Mouse (Mus musculus): ENCODE measurements at regions not wholly inside any gene's neighbourhood (a gene's known extent, or its start where the extent isn't known, plus 50 kb on each side); places are given as distances from the start of the nearest gene placed in this dataset.

DNA sequence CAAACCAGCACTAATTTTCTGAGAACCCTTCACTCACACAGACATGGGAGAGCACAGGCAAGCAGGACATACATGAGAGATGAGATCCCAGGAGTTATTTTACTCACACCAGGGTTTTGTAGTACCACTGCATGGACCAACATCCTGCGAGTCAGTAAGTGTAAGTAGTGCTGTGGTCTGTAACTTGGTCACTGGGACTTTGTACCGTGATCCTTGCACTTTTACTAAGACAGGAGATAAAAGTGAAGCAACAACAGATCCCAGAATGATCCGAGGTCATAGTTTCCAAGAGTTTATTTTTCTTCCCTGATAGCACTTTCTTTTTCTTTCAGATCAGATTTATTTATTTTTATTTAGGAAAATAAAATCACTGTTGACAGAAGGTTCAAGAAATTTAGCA, 54.1 kb upstream of the Mtap start:
- Histone ChIP-seq H3K27me3 (ENCODE audit: control insufficient read depth, insufficient read depth, low read length) (no peaks in the 10 kb centered on the region), H3K9me3 (ENCODE audit: control insufficient read depth, low read length) (no peaks in the 10 kb centered on the region), H3K9ac (ENCODE audit: low read depth, low read length) (no peak overlapping the region), H3K4me2 (replicated peaks; ENCODE audit: low read depth, low read length) (no peak overlapping the region), H3K4me1 (replicated peaks; ENCODE audit: control insufficient read depth, insufficient read depth, low read length) (no peaks in the 10 kb centered on the region), H3K27ac (ENCODE audit: low read depth, low read length) (no peak overlapping the region), H3K4me3 (ENCODE audit: low read depth, low read length) (no peak overlapping the region), H3K36me3 (ENCODE audit: control insufficient read depth, insufficient read depth, low read length) (no peaks in the 10 kb centered on the region)
- no peak for ATAC-seq (ENCODE audit: low FRiP score)
- WGBS = 82% methylated on average over 3 of the region's 3 CpGs
- DNase-seq (ENCODE audit: low spot score) = no peak

DNA sequence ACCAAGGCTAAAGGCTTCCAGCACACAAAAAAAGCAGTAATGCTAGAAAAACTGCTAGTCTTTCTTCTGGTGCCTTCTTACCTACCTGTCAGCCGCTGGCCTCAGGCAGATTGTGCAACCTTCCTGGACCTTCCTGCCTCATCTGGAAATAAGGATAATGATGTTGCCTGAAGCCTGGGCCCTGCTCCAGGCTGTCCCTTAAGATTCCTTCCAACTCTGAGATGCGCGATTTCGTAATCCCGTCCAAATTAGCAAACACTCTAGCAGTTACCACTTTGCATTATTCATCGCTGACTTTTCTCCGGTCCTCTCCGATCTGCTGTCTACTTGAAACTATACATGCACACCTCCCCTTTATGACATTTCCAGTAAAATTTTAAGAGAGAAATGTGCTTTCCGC, 58.4 kb upstream of the Mtap start:
- Histone ChIP-seq H3K4me2 (replicated peaks; ENCODE audit: low read depth, low read length) (no peak overlapping the region), H3K9me3 (ENCODE audit: control insufficient read depth, low read length) (no peaks in the 10 kb centered on the region), H3K9ac (ENCODE audit: low read depth, low read length) (no peak overlapping the region), H3K27ac (ENCODE audit: low read depth, low read length) (no peak overlapping the region), H3K36me3 (ENCODE audit: control insufficient read depth, insufficient read depth, low read length) (no peaks in the 10 kb centered on the region), H3K4me3 (ENCODE audit: low read depth, low read length) (no peak overlapping the region), H3K4me1 (replicated peaks; ENCODE audit: control insufficient read depth, insufficient read depth, low read length) (no peaks in the 10 kb centered on the region), H3K27me3 (ENCODE audit: control insufficient read depth, insufficient read depth, low read length) (no peaks in the 10 kb centered on the region)
- ATAC-seq (ENCODE audit: low FRiP score) (no peak), DNase-seq (ENCODE audit: low spot score) (no peak)
- WGBS = 91% methylated on average over 9 of the region's 9 CpGs

GRCm38 (mm10) chr4:89074705-89075104, 62.2 kb upstream of the Mtap start:
- no peak for ATAC-seq (ENCODE audit: low FRiP score)

GRCm38 (mm10) chr4:89070430-89070829, 66.5 kb upstream of the Mtap start:
- H3K9ac ChIP-seq (ENCODE audit: low read depth, low read length) = no peak overlapping the region
- no peaks in the 10 kb centered on the region for H3K4me1 ChIP-seq (replicated peaks; ENCODE audit: control insufficient read depth, insufficient read depth, low read length)
- H3K4me2 ChIP-seq (replicated peaks; ENCODE audit: low read depth, low read length) = no peak overlapping the region
- H3K4me3 ChIP-seq (ENCODE audit: low read depth, low read length) = no peak overlapping the region
- ATAC-seq (ENCODE audit: low FRiP score) (no peak), DNase-seq (ENCODE audit: low spot score) (no peak)
- H3K36me3 ChIP-seq (ENCODE audit: control insufficient read depth, insufficient read depth, low read length) = no peaks in the 10 kb centered on the region
- H3K9me3 ChIP-seq (ENCODE audit: control insufficient read depth, low read length) = no peaks in the 10 kb centered on the region
- WGBS = 83% methylated on average over 2 of the region's 2 CpGs
- H3K27ac ChIP-seq (ENCODE audit: low read depth, low read length) = no peak overlapping the region
- no peaks in the 10 kb centered on the region for H3K27me3 ChIP-seq (ENCODE audit: control insufficient read depth, insufficient read depth, low read length)

More at GRCm38 (mm10) chr4:89074705-89075104, 62.2 kb upstream of the Mtap start:
- H3K9ac ChIP-seq (ENCODE audit: low read depth, low read length) = no peak overlapping the region
- no peaks in the 10 kb centered on the region for H3K27me3 ChIP-seq (ENCODE audit: control insufficient read depth, insufficient read depth, low read length)
- no peak overlapping the region for H3K4me3 ChIP-seq (ENCODE audit: low read depth, low read length)
- WGBS = 56% methylated on average over 4 of the region's 4 CpGs
- DNase-seq (ENCODE audit: low spot score) = no peak
- H3K9me3 ChIP-seq (ENCODE audit: control insufficient read depth, low read length) = no peaks in the 10 kb centered on the region
- no peaks in the 10 kb centered on the region for H3K36me3 ChIP-seq (ENCODE audit: control insufficient read depth, insufficient read depth, low read length)
- H3K4me1 ChIP-seq (replicated peaks; ENCODE audit: control insufficient read depth, insufficient read depth, low read length) = no peaks in the 10 kb centered on the region
- H3K27ac ChIP-seq (ENCODE audit: low read depth, low read length) = no peak overlapping the region
- no peak overlapping the region for H3K4me2 ChIP-seq (replicated peaks; ENCODE audit: low read depth, low read length)

- H3K9me3 ChIP-seq (ENCODE audit: control insufficient read depth, low read length) = no peaks in the 10 kb centered on the region
- H3K27ac ChIP-seq (ENCODE audit: low read depth, low read length) = no peak overlapping the region
- no peak overlapping the region for H3K4me2 ChIP-seq (replicated peaks; ENCODE audit: low read depth, low read length)
- H3K36me3 ChIP-seq (ENCODE audit: control insufficient read depth, insufficient read depth, low read length) = no peaks in the 10 kb centered on the region
- WGBS = 91% methylated on average over 7 of the region's 7 CpGs
- DNase-seq (ENCODE audit: low spot score) = no peak
- no peak overlapping the region for H3K4me3 ChIP-seq (ENCODE audit: low read depth, low read length)
- ATAC-seq (ENCODE audit: low FRiP score) = no peak
- no peak overlapping the region for H3K9ac ChIP-seq (ENCODE audit: low read depth, low read length)
- H3K4me1 ChIP-seq (replicated peaks; ENCODE audit: control insufficient read depth, insufficient read depth, low read length) = no peaks in the 10 kb centered on the region
- H3K27me3 ChIP-seq (ENCODE audit: control insufficient read depth, insufficient read depth, low read length) = no peaks in the 10 kb centered on the region
Measured at GRCm38 (mm10) chr4:89064401-89064800, 72.5 kb upstream of the Mtap start.

DNA sequence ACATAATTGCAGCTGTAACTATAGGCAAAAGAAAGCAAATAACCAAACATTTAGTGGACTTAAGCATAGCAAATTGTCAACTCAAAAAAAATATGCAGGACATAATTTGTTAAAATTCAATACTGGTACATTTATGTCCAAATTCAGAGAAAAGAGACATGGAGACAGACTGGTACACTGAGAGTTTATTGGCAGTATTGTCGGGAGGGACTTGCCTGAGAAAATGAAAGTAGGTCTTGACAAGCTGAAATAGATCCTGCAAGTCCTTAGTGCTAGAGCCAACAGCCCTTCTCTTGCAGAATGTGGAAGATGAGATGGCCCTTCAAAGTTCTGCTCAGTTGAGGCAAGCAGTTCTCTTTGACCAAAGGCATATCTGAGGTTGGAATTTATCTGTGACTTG, 74.5 kb upstream of the Mtap start:
- Histone ChIP-seq H3K36me3 (ENCODE audit: control insufficient read depth, insufficient read depth, low read length) (no peaks in the 10 kb centered on the region), H3K4me1 (replicated peaks; ENCODE audit: control insufficient read depth, insufficient read depth, low read length) (no peaks in the 10 kb centered on the region), H3K4me3 (ENCODE audit: low read depth, low read length) (no peak overlapping the region), H3K9me3 (ENCODE audit: control insufficient read depth, low read length) (no peaks in the 10 kb centered on the region), H3K27me3 (ENCODE audit: control insufficient read depth, insufficient read depth, low read length) (no peaks in the 10 kb centered on the region), H3K27ac (ENCODE audit: low read depth, low read length) (no peak overlapping the region), H3K9ac (ENCODE audit: low read depth, low read length) (no peak overlapping the region), H3K4me2 (replicated peaks; ENCODE audit: low read depth, low read length) (no peak overlapping the region)
- WGBS = 83% methylated on average over 1 of the region's 1 CpGs
- DNase-seq (ENCODE audit: low spot score) (no peak), ATAC-seq (ENCODE audit: low FRiP score) (no peak)

GRCm38 (mm10) chr4:89061619-89062018, 75.3 kb upstream of the Mtap start:
- Histone ChIP-seq H3K36me3 (ENCODE audit: control insufficient read depth, insufficient read depth, low read length) (no peaks in the 10 kb centered on the region), H3K9ac (ENCODE audit: low read depth, low read length) (no peak overlapping the region), H3K4me2 (replicated peaks; ENCODE audit: low read depth, low read length) (no peak overlapping the region), H3K4me1 (replicated peaks; ENCODE audit: control insufficient read depth, insufficient read depth, low read length) (no peaks in the 10 kb centered on the region), H3K27me3 (ENCODE audit: control insufficient read depth, insufficient read depth, low read length) (no peaks in the 10 kb centered on the region), H3K27ac (ENCODE audit: low read depth, low read length) (no peak overlapping the region), H3K9me3 (ENCODE audit: control insufficient read depth, low read length) (no peaks in the 10 kb centered on the region), H3K4me3 (ENCODE audit: low read depth, low read length) (no peak overlapping the region)
- DNase-seq (ENCODE audit: low spot score) (no peak), ATAC-seq (ENCODE audit: low FRiP score) (no peak)
- 92% methylated on average over 4 of the region's 4 CpGs for WGBS

DNA sequence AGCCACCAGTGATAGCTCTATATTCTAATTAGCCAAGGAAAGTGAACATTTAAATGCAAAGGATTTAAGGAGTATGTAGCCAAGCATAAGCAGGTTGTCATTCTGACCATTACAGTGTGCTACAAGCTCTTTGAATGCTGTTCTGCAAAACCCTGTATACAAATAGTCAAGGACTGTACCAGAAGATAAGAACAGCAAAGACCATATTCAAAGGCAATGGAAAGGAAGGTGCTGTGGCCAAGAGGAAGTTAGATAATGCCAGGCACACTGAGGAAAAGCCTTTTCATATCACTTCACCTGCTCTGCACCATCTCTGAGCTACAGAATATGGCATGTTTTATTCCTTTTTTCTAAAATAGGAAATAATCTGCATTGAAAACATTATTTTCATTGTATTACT, 79.3 kb upstream of the Mtap start:
- H3K36me3 ChIP-seq (ENCODE audit: control insufficient read depth, insufficient read depth, low read length) = no peaks in the 10 kb centered on the region
- ATAC-seq (ENCODE audit: low FRiP score) (no peak), DNase-seq (ENCODE audit: low spot score) (no peak)
- H3K27ac ChIP-seq (ENCODE audit: low read depth, low read length) = no peak overlapping the region
- no peaks in the 10 kb centered on the region for H3K27me3 ChIP-seq (ENCODE audit: control insufficient read depth, insufficient read depth, low read length)
- no peaks in the 10 kb centered on the region for H3K4me1 ChIP-seq (replicated peaks; ENCODE audit: control insufficient read depth, insufficient read depth, low read length)
- no peak overlapping the region for H3K4me3 ChIP-seq (ENCODE audit: low read depth, low read length)
- no peaks in the 10 kb centered on the region for H3K9me3 ChIP-seq (ENCODE audit: control insufficient read depth, low read length)
- H3K9ac ChIP-seq (ENCODE audit: low read depth, low read length) = no peak overlapping the region
- no peak overlapping the region for H3K4me2 ChIP-seq (replicated peaks; ENCODE audit: low read depth, low read length)

- H3K36me3 ChIP-seq (ENCODE audit: control insufficient read depth, insufficient read depth, low read length) = no peaks in the 10 kb centered on the region
- ATAC-seq (ENCODE audit: low FRiP score) (no peak), DNase-seq (ENCODE audit: low spot score) (no peak)
- H3K9ac ChIP-seq (ENCODE audit: low read depth, low read length) = no peak overlapping the region
- no peak overlapping the region for H3K27ac ChIP-seq (ENCODE audit: low read depth, low read length)
- H3K27me3 ChIP-seq (ENCODE audit: control insufficient read depth, insufficient read depth, low read length) = no peaks in the 10 kb centered on the region
- H3K4me3 ChIP-seq (ENCODE audit: low read depth, low read length) = no peak overlapping the region
- H3K4me1 ChIP-seq (replicated peaks; ENCODE audit: control insufficient read depth, insufficient read depth, low read length) = no peaks in the 10 kb centered on the region
- H3K9me3 ChIP-seq (ENCODE audit: control insufficient read depth, low read length) = no peaks in the 10 kb centered on the region
- WGBS = 91% methylated on average over 1 of the region's 1 CpGs
- H3K4me2 ChIP-seq (replicated peaks; ENCODE audit: low read depth, low read length) = no peak overlapping the region
Measured at GRCm38 (mm10) chr4:89057135-89057534, 79.8 kb upstream of the Mtap start.

Measured in hindbrain, embryonic 11.5 days (tissue).